Mouse (Mus musculus) C2C12 (cell line): Measurements from ENCODE around the gene Rpl36a.

Experiments used
- CEBPB ChIP-seq: IDR thresholded peaks from one replicate; pipeline ENCODE4 v1.6.1; 2011; ENCODE audit warnings: low read depth, mild to moderate bottlenecking, control low read depth, moderate library complexity
- CTCF ChIP-seq: IDR thresholded peaks from one replicate; pipeline ENCODE4 v1.5.1; 2011; ENCODE audit not compliant: control insufficient read depth, insufficient read depth, insufficient read length
- FOSL1 ChIP-seq: IDR thresholded peaks from one replicate; pipeline ENCODE4 v1.8.0; 2011; ENCODE audit warnings: mild to moderate bottlenecking, low read length; ENCODE audit not compliant: poor library complexity, insufficient read depth, severe bottlenecking
- MAX ChIP-seq: IDR thresholded peaks from one replicate; pipeline ENCODE4 v1.6.1; 2011; ENCODE audit warnings: mild to moderate bottlenecking, control low read depth
- MYOD1 ChIP-seq: IDR thresholded peaks from one replicate; pipeline ENCODE4 v1.6.1; 2011; ENCODE audit warnings: low read depth; ENCODE audit not compliant: control insufficient read depth, insufficient read length
- MYOG ChIP-seq: IDR thresholded peaks from one replicate; pipeline ENCODE4 v1.6.1; 2011; ENCODE audit not compliant: control insufficient read depth, insufficient read length; ENCODE audit errors: extremely low read depth
- USF1 ChIP-seq: IDR thresholded peaks from one replicate; pipeline ENCODE4 v1.6.1; 2011; ENCODE audit warnings: low read depth, mild to moderate bottlenecking, control low read depth, moderate library complexity

DNA sequence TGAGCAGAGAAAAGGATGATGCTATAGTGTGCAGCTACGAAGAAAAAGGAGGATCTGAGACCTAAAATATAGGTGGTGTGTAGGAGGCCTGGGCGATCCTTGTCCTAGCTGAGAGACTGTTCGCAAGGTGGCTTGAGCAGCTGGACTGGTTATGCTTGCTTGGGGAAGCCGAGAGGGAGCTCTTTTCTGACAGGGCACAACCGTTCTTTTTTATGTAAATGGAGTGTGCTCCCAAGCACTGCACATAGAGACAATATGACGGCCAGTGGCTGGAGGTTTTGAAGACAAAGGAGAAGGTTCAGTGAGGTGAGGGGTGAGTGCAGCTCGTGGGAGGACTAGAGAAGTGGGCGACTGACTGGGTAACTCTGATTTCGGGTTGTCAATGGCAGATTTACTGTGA lies 34.2 kb downstream of the Rpl36a start:
- TF ChIP-seq CTCF = no peak
- TF ChIP-seq USF1 = no peak
- TF ChIP-seq MAX = no peak
- TF ChIP-seq FOSL1 = no peak
- TF ChIP-seq MYOD1 = no peak
- no peak for TF ChIP-seq CEBPB
- TF ChIP-seq MYOG = no peak
